Mouse (Mus musculus): Measurements from ENCODE around the gene Wdr83. TPM values are rescaled to one million over a fixed set of nuclear protein-coding genes. Genes with fewer than 3 reads are reported as not detected.

Wdr83 gene
- polyA plus RNA-seq, 1 experiment, result 37.7 TPM

GRCm38 (mm10) chr8:85080214-85080531 lies 933 bp downstream of the Wdr83 start:
- Histone ChIP-seq H3K27ac (ENCODE audit: insufficient read depth, low read depth, low read length) (peak overlapping the region; percentile 26), H3K36me3 (ENCODE audit: control insufficient read depth, insufficient read depth, low read length) (no peaks in the 10 kb centered on the region), H3K4me1 (ENCODE audit: control insufficient read depth, insufficient read depth, low read length) (peaks cover 15% of the 10 kb centered on the region), H3K27me3 (replicated peaks; ENCODE audit: control insufficient read depth, insufficient read depth, low read length) (no peaks in the 10 kb centered on the region), H3K4me3 (ENCODE audit: insufficient read depth, low read depth, low read length) (peak overlapping the region; percentile 79)
- TF ChIP-seq POLR2A (IDR thresholded peaks at IDR 0.05; ENCODE audit: low read depth, low read length) (no peak), CTCF (conservative IDR thresholded peaks at IDR 0.05; ENCODE audit: insufficient read depth, insufficient read length, low read depth, low read length) (no peak)
- DNase-seq, result no peak
- under 1% methylated on average over 25 of the region's 25 CpGs for whole genome bisulfite sequencing

DNA sequence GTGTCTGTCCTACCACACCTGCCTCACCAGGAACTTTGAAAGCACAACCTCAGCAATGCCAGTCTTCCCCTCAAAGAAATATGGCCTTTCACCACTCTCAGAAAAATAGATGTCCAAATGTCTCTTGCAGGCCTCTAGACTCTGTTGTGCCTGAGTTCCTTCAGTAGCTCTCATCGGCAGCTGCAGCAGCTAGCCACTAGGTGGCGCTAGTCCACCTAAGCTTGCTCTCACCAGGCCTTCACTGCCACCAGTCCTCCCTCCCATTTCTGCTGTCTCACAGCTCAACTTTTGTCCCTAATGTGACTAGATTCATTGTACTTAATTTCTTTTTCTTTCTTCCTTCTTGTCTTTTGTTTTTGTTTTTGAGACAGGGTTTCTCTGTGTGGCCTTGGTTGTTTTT lies 4.1 kb downstream of the Wdr83 start:
- H3K36me3 ChIP-seq (ENCODE audit: control insufficient read depth, insufficient read depth, low read length), result no peaks in the 10 kb centered on the region
- peak; percentile 99 for TF ChIP-seq CTCF (conservative IDR thresholded peaks at IDR 0.05; ENCODE audit: insufficient read depth, insufficient read length, low read depth, low read length)
- no peak for TF ChIP-seq POLR2A (IDR thresholded peaks at IDR 0.05; ENCODE audit: low read depth, low read length)
- peaks cover 16% of the 10 kb centered on the region for H3K4me1 ChIP-seq (ENCODE audit: control insufficient read depth, insufficient read depth, low read length)
- WGBS, result 0% methylated on average over 2 of the region's 2 CpGs
- no peaks in the 10 kb centered on the region for H3K27me3 ChIP-seq (replicated peaks; ENCODE audit: control insufficient read depth, insufficient read depth, low read length)
- H3K27ac ChIP-seq (ENCODE audit: insufficient read depth, low read depth, low read length), result no peak overlapping the region
- no peak overlapping the region for H3K4me3 ChIP-seq (ENCODE audit: insufficient read depth, low read depth, low read length)
- DNase-seq, result peak; percentile 88

GRCm38 (mm10) chr8:85076001-85076400 lies 5.1 kb downstream of the Wdr83 start:
- H3K27ac ChIP-seq (ENCODE audit: insufficient read depth, low read depth, low read length), result no peak overlapping the region
- peaks cover 10% of the 10 kb centered on the region; the same call in 1 of the 2 replicates for H3K4me1 ChIP-seq (ENCODE audit: control insufficient read depth, insufficient read depth, low read length)
- DNase-seq, result peak; percentile 69
- H3K27me3 ChIP-seq (replicated peaks; ENCODE audit: control insufficient read depth, insufficient read depth, low read length), result no peaks in the 10 kb centered on the region
- 79% methylated on average over 9 of the region's 9 CpGs for WGBS
- no peak overlapping the region for H3K4me3 ChIP-seq (ENCODE audit: insufficient read depth, low read depth, low read length)
- no peaks in the 10 kb centered on the region for H3K36me3 ChIP-seq (ENCODE audit: control insufficient read depth, insufficient read depth, low read length)
- TF ChIP-seq CTCF (conservative IDR thresholded peaks at IDR 0.05; ENCODE audit: insufficient read depth, insufficient read length, low read depth, low read length) (peak; percentile 65), POLR2A (IDR thresholded peaks at IDR 0.05; ENCODE audit: low read depth, low read length) (no peak)

DNA sequence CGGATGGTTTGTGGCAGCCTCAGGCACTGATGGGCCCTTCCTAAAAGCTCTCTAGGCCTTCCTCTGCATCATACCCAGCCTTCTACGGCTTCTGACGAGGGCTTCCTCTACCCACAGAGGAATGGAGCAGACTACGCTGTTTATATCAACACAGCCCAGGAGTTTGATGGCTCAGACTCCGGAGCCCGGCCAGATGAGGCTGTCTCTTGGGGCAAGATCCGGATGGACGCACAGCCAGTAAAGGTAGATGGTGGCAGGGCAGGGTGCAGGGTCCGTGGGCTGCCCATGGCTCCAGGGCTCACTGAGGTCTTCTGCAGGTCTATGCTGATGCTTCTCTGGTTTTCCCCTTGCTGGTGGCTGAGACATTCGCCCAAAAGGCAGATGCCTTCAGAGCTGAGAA lies 6.5 kb downstream of the Wdr83 start:
- no peak overlapping the region for H3K4me3 ChIP-seq (ENCODE audit: insufficient read depth, low read depth, low read length)
- H3K4me1 ChIP-seq (ENCODE audit: control insufficient read depth, insufficient read depth, low read length), result peaks cover 12% of the 10 kb centered on the region; the same call in 1 of the 2 replicates
- 80% methylated on average over 10 of the region's 10 CpGs for WGBS
- no peak overlapping the region for H3K27ac ChIP-seq (ENCODE audit: insufficient read depth, low read depth, low read length)
- H3K27me3 ChIP-seq (replicated peaks; ENCODE audit: control insufficient read depth, insufficient read depth, low read length), result no peaks in the 10 kb centered on the region
- DNase-seq, result no peak
- H3K36me3 ChIP-seq (ENCODE audit: control insufficient read depth, insufficient read depth, low read length), result no peaks in the 10 kb centered on the region
- TF ChIP-seq CTCF (conservative IDR thresholded peaks at IDR 0.05; ENCODE audit: insufficient read depth, insufficient read length, low read depth, low read length) (no peak), POLR2A (IDR thresholded peaks at IDR 0.05; ENCODE audit: low read depth, low read length) (no peak)

GRCm38 (mm10) chr8:85074167-85074566 lies 6.9 kb downstream of the Wdr83 start:
- DNase-seq, result no peak
- H3K27me3 ChIP-seq (replicated peaks; ENCODE audit: control insufficient read depth, insufficient read depth, low read length), result no peaks in the 10 kb centered on the region
- H3K27ac ChIP-seq (ENCODE audit: insufficient read depth, low read depth, low read length), result no peak overlapping the region
- H3K4me3 ChIP-seq (ENCODE audit: insufficient read depth, low read depth, low read length), result no peak overlapping the region
- H3K4me1 ChIP-seq (ENCODE audit: control insufficient read depth, insufficient read depth, low read length), result peaks cover 10% of the 10 kb centered on the region; the same call in 1 of the 2 replicates
- no peaks in the 10 kb centered on the region for H3K36me3 ChIP-seq (ENCODE audit: control insufficient read depth, insufficient read depth, low read length)
- TF ChIP-seq POLR2A (IDR thresholded peaks at IDR 0.05; ENCODE audit: low read depth, low read length) (no peak), CTCF (conservative IDR thresholded peaks at IDR 0.05; ENCODE audit: insufficient read depth, insufficient read length, low read depth, low read length) (no peak)
- 62% methylated on average over 10 of the region's 10 CpGs for WGBS

DNA sequence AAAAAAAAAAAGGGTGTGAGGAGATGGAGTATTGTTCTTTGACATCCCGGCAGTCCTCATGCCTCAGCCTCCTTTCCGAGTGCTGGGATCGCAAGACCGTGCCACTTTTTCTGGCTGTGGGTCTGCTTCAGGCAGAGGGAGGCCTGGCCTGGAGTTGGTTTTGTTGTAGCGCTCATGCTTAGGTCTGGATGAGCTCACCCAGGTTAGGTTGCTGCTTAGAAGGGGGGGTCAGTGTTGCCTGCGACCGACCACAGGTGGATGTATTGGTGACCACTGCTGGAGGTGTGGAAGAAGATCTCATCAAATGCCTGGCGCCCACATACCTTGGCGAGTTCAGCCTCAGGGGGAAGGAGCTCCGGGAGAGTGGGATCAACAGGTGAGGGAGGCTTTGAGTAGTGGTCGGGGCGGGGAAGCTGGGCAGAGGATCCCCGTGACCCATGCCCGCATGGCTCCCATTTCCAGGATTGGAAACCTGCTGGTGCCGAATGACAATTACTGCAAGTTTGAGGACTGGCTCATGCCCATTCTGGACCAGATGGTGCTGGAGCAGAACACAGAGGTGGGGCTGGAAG lies 8.0 kb downstream of the Wdr83 start:
- Histone ChIP-seq H3K4me1 (ENCODE audit: control insufficient read depth, insufficient read depth, low read length) (peaks cover 10% of the 10 kb centered on the region; the same call in 1 of the 2 replicates), H3K27ac (ENCODE audit: insufficient read depth, low read depth, low read length) (no peak overlapping the region), H3K4me3 (ENCODE audit: insufficient read depth, low read depth, low read length) (no peak overlapping the region), H3K27me3 (replicated peaks; ENCODE audit: control insufficient read depth, insufficient read depth, low read length) (no peaks in the 10 kb centered on the region), H3K36me3 (ENCODE audit: control insufficient read depth, insufficient read depth, low read length) (no peaks in the 10 kb centered on the region)
- TF ChIP-seq POLR2A (IDR thresholded peaks at IDR 0.05; ENCODE audit: low read depth, low read length) (no peak), CTCF (conservative IDR thresholded peaks at IDR 0.05; ENCODE audit: insufficient read depth, insufficient read length, low read depth, low read length) (no peak)
- DNase-seq, result no peak
- 91% methylated on average over 15 of the region's 15 CpGs for WGBS

DNA sequence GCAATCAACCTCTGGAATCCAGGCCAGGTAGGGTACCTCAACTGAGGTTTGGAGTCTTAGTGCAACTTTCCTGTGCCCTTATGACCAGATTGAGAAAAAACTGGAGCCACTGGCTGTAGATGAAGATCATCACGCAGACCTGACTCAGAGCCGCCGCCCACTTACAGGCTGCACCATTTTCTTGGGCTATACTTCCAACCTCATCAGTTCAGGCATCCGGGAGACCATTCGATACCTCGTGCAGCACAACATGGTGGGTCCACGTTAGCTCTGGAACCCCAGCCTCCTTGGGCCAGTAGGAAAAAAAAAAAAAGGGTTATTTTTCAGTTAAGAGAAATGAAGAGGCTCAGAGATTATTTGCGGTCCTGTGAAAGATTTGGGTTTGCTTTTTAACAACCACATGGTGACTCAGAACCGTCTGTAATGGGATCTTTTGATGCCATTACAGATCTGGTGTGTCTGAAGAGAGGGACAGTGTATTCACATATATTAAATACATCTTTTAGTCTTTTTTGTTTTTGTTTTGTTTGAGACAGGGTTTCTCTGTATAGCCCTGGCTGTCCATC lies 8.7 kb downstream of the Wdr83 start:
- 22% methylated on average over 9 of the region's 9 CpGs for WGBS
- Histone ChIP-seq H3K36me3 (ENCODE audit: control insufficient read depth, insufficient read depth, low read length) (no peaks in the 10 kb centered on the region), H3K4me3 (ENCODE audit: insufficient read depth, low read depth, low read length) (peak overlapping the region; percentile 76), H3K4me1 (ENCODE audit: control insufficient read depth, insufficient read depth, low read length) (peaks cover 10% of the 10 kb centered on the region; the same call in 1 of the 2 replicates), H3K27me3 (replicated peaks; ENCODE audit: control insufficient read depth, insufficient read depth, low read length) (no peaks in the 10 kb centered on the region), H3K27ac (ENCODE audit: insufficient read depth, low read depth, low read length) (peak overlapping the region; percentile 54)
- TF ChIP-seq POLR2A (IDR thresholded peaks at IDR 0.05; ENCODE audit: low read depth, low read length), result no peak
- no peak for TF ChIP-seq CTCF (conservative IDR thresholded peaks at IDR 0.05; ENCODE audit: insufficient read depth, insufficient read length, low read depth, low read length)
- no peak for DNase-seq

Measured in kidney, adult 2 months (tissue).